Mouse (Mus musculus) ES-E14 (cell line): Measurements from ENCODE around the gene Utrn. TPM values are rescaled to one million over a fixed set of nuclear protein-coding genes. Genes with fewer than 3 reads are reported as not detected.

Experiments used
- DNase-seq: peaks from one replicate; pipeline ENCODE4 v3.0.0-alpha.2; 2013; ENCODE audit warnings: low read depth, low spot score
- H3K27ac ChIP-seq: 2 replicates; pipeline ENCODE4 v1.5.1; 2012; ENCODE audit warnings: low read depth, mild to moderate bottlenecking, low read length, moderate library complexity, mixed read lengths; ENCODE audit not compliant: poor library complexity, insufficient read depth, severe bottlenecking
- H3K36me3 ChIP-seq: 2 replicates; pipeline ENCODE4 v1.6.1; 2012; ENCODE audit warnings: mild to moderate bottlenecking, low read length, moderate library complexity, mixed read lengths; ENCODE audit not compliant: control insufficient read depth, poor library complexity, insufficient read depth, severe bottlenecking
- H3K4me1 ChIP-seq, 2 experiments: fragments of 150-350 bp in 1 of 2; sonication (generic) in 1 of 2; 2 replicates each; pipeline ENCODE4 v1.6.1; 2012; ENCODE audit warnings: low read length in 2 of 2, mild to moderate bottlenecking in 1 of 2, mixed read lengths in 1 of 2; ENCODE audit not compliant: control insufficient read depth in 2 of 2, insufficient read depth in 2 of 2, poor library complexity in 1 of 2
- H3K4me3 ChIP-seq, 2 experiments: fragments of 150-350 bp in 1 of 2; sonication (generic) in 1 of 2; 2 replicates each; pipeline ENCODE4 v1.5.1; 2012; ENCODE audit warnings: low read length in 2 of 2, low read depth in 1 of 2, mild to moderate bottlenecking in 1 of 2, mixed read lengths in 1 of 2; ENCODE audit not compliant: insufficient read depth in 1 of 2, poor library complexity in 1 of 2, severe bottlenecking in 1 of 2
- H3K9ac ChIP-seq: 2 replicates; pipeline ENCODE4 v1.6.1; 2012; ENCODE audit warnings: low read depth, mild to moderate bottlenecking, low read length, mixed read lengths; ENCODE audit not compliant: poor library complexity, insufficient read depth, severe bottlenecking
- H3K9me3 ChIP-seq: fragments of 150-350 bp; sonication (generic); 2 replicates; pipeline ENCODE4 v1.6.1; 2012; ENCODE audit warnings: low read depth, mild to moderate bottlenecking, low read length; ENCODE audit not compliant: control insufficient read depth, insufficient read depth
- CHD2 ChIP-seq: IDR thresholded peaks from 2 replicates; pipeline ENCODE4 v1.6.1; 2014; ENCODE audit warnings: mild to moderate bottlenecking, low read depth, low read length, inconsistent platforms
- HCFC1 ChIP-seq: IDR thresholded peaks from 2 replicates; pipeline ENCODE4 v1.6.1; 2012; ENCODE audit warnings: low read length, inconsistent platforms, borderline replicate concordance; ENCODE audit not compliant: insufficient read depth
- MAFK ChIP-seq: IDR thresholded peaks from 2 replicates; pipeline ENCODE4 v1.6.1; 2014; ENCODE audit warnings: mild to moderate bottlenecking, low read depth, low read length, inconsistent platforms; ENCODE audit not compliant: insufficient read depth
- ZC3H11A ChIP-seq: IDR thresholded peaks from 2 replicates; pipeline ENCODE4 v1.6.1; 2012; ENCODE audit warnings: low read depth, mild to moderate bottlenecking, inconsistent platforms, low read length, borderline replicate concordance
- ZNF384 ChIP-seq: IDR thresholded peaks from 2 replicates; pipeline ENCODE4 v1.6.1; 2012; ENCODE audit warnings: low read depth, low read length, inconsistent platforms
- in situ Hi-C, 2 experiments: fragments of 600-800 bp; cut with MboI; formaldehyde crosslinking; loops; one replicate each; pipeline ENCODE4 v1.15.1; 2025; ENCODE audit warnings: low sequenced_read_pairs in 2 of 2, inconsistent platforms in 1 of 2; ENCODE audit not compliant: unreplicated experiment in 2 of 2
- total RNA-seq: library from RNA; depleted of rRNA; stranded (reverse); fragments of 300-350 nt; gene quantifications from 2 replicates; pipeline ENCODE4 v1.2.3, GENCODE M21; 2012

Gene Utrn
- total RNA-seq, 1 experiment: 66.9 TPM

- TF ChIP-seq ZNF384 (no peak), HCFC1 (no peak), ZC3H11A (no peak), CHD2 (no peak), MAFK (peak; percentile 76)
- DNase-seq: peak; percentile 75
These were observed 9.6 kb upstream of the Utrn start for GRCm38 (mm10) chr10:12878661-12879312.

DNA sequence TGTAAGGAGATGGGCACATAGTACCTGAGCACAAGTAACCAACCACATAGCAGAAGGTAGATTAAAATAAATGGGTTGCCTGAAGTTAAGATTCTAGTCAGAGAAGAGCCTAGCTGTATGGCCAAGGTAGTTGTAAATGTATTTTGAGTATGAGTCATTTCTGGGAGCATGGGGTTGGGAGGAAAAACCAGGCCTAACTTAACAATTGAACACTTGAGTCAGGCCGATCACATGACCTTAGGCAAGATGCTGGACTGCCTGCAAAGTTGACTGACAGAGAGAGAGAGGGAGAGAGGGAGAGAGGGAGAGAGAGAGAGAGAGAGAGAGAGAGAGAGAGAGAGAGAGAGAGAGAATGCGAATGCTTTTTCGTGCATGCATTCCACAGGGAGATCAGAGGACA, 7.3 kb upstream of the Utrn start:
- no peak overlapping the region for H3K9ac ChIP-seq
- H3K27ac ChIP-seq: no peak overlapping the region
- H3K9me3 ChIP-seq: no peaks in the 10 kb centered on the region
- H3K4me3 ChIP-seq: no peak overlapping the region
- peaks cover 0 to 8% of the 10 kb centered on the region in 2 experiments; a peak in 1 of 4 replicates for H3K4me1 ChIP-seq
- in situ Hi-C loops: no loop called here
- H3K36me3 ChIP-seq: no peaks in the 10 kb centered on the region
- TF ChIP-seq CHD2: no peak
- no peak for DNase-seq

More at GRCm38 (mm10) chr10:12878661-12879312, 9.6 kb upstream of the Utrn start:
- Histone ChIP-seq H3K9me3 (no peaks in the 10 kb centered on the region), H3K36me3 (no peaks in the 10 kb centered on the region), H3K9ac (no peak overlapping the region), H3K27ac (no peak overlapping the region), H3K4me1 (peaks cover 0 to 13% of the 10 kb centered on the region in 2 experiments; a peak in 2 of 4 replicates), H3K4me3 (peak overlapping the region in 1 of 2 experiments; percentile 24; a peak in 2 of 4 replicates)
- in situ Hi-C loops: no loop called here

GRCm38 (mm10) chr10:12875410-12875809, 6.2 kb upstream of the Utrn start:
- no peak for DNase-seq
- Histone ChIP-seq H3K4me1 (peaks cover 0 to 8% of the 10 kb centered on the region in 2 experiments; a peak in 1 of 4 replicates), H3K36me3 (no peaks in the 10 kb centered on the region), H3K9me3 (no peaks in the 10 kb centered on the region), H3K4me3 (no peak overlapping the region), H3K9ac (no peak overlapping the region), H3K27ac (no peak overlapping the region)
- in situ Hi-C loops: no loop called here
- TF ChIP-seq HCFC1: no peak
- TF ChIP-seq ZNF384: no peak
- TF ChIP-seq ZC3H11A: no peak

- DNase-seq: no peak
- H3K9ac ChIP-seq: no peak overlapping the region
- TF ChIP-seq CHD2: no peak
- no peak for TF ChIP-seq ZNF384
- TF ChIP-seq ZC3H11A: no peak
- TF ChIP-seq MAFK: no peak
- no peak for TF ChIP-seq HCFC1
- peaks cover 0 to 5% of the 10 kb centered on the region in 2 experiments; a peak in 1 of 4 replicates for H3K4me1 ChIP-seq
- no peaks in the 10 kb centered on the region for H3K9me3 ChIP-seq
- no peak overlapping the region for H3K4me3 ChIP-seq
- in situ Hi-C loops: no loop called here
- H3K27ac ChIP-seq: no peak overlapping the region
- no peaks in the 10 kb centered on the region for H3K36me3 ChIP-seq
These were observed 5.6 kb upstream of the Utrn start for GRCm38 (mm10) chr10:12874577-12875277.
